Mouse (Mus musculus) limb, embryonic 15.5 days (tissue): Measurements from ENCODE around the gene Lifr. TPM values are rescaled to one million over a fixed set of nuclear protein-coding genes. Genes with fewer than 3 reads are reported as not detected.

ENCODE experiments used
- ATAC-seq: fragments of 200-750 bp; cut with Nextera tagmentation; 2 replicates; pipeline ENCODE4 v1.8.0; 2017; ENCODE audit warnings: low read depth, moderate TSS enrichment; ENCODE audit not compliant: insufficient number of reproducible peaks, low FRiP score, low TSS enrichment
- H3K27ac ChIP-seq: fragments of 300-500 bp; sonication (generic); 2 replicates; pipeline ENCODE4 v1.5.1; 2015; ENCODE audit warnings: moderate library complexity, mild to moderate bottlenecking, inconsistent platforms
- H3K27me3 ChIP-seq: fragments of 300-500 bp; sonication (generic); 2 replicates; pipeline ENCODE4 v1.6.1; 2015; ENCODE audit warnings: inconsistent platforms
- H3K36me3 ChIP-seq: fragments of 300-500 bp; sonication (generic); 2 replicates; pipeline ENCODE4 v1.6.1; 2015; ENCODE audit warnings: inconsistent platforms
- H3K4me1 ChIP-seq: fragments of 300-500 bp; sonication (generic); 2 replicates; pipeline ENCODE4 v1.6.1; 2015; ENCODE audit warnings: inconsistent platforms
- H3K4me2 ChIP-seq: fragments of 300-500 bp; sonication (generic); 2 replicates; pipeline ENCODE4 v1.6.1; 2015; ENCODE audit warnings: mild to moderate bottlenecking, inconsistent platforms
- H3K4me3 ChIP-seq: fragments of 300-500 bp; sonication (generic); 2 replicates; pipeline ENCODE4 v1.5.1; 2015; ENCODE audit warnings: mild to moderate bottlenecking, inconsistent platforms
- H3K9ac ChIP-seq: fragments of 300-500 bp; sonication (generic); 2 replicates; pipeline ENCODE4 v1.6.1; 2015; ENCODE audit warnings: inconsistent platforms
- H3K9me3 ChIP-seq: fragments of 300-500 bp; sonication (generic); 2 replicates; pipeline ENCODE4 v1.6.1; 2016; ENCODE audit warnings: inconsistent platforms
- WGBS: fragments of 180-500 bp; shearing (Covaris S2); methylation state at CpG from one replicate; pipeline ENCODE4 v1.1.7; 2015; 5-methylcytosine and 5-hydroxymethylcytosine counted together
- polyA plus RNA-seq: library from polyadenylated mRNA; unstranded; fragments of >200 nt; fragmentation: Nextera tagmentation; extraction: Ambion mirVana; gene quantifications from 2 replicates; pipeline ENCODE4 v1.2.1, GENCODE M21; 2015

Lifr gene
- 14.3 and 16.7 TPM in 2 replicates for polyA plus RNA-seq

DNA sequence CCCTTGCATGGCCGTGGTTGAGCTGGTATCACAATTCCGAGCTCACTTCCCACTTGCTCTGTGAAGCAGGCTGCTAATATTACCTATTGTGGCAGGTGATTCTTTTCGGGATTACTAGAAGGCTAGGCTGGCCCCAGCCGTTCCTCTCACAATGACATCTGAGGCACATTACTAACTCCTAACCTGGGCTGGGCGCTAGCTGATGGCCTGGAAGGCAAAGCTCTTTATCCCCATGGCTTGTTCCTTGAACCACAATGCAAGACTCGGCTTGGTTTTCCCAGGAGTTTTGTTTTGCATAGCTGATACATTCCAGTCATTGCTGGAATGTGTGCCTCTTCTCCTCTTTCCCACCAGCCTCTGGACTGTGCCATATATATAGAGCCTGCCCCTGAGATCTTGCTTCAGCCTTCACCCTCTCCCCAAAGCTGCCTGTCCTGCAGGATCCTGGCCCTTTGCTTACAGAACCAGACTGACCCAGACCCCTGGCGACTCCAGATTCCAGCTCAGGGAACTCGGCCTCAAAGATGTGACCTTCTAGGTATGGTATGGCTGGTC, at the start of gene Lifr:
Gene Lifr, plus strand, starts transcription at position 404 of the 555 bp plus-strand sequence.
- Histone ChIP-seq H3K36me3 (no peaks in the 10 kb centered on the region), H3K27me3 (no peaks in the 10 kb centered on the region), H3K4me2 (no peak within 1 kb of the TSS), H3K4me1 (peaks cover 10% of the 10 kb centered on the region), H3K9me3 (no peaks in the 10 kb centered on the region), H3K27ac (no peak within 1 kb of the TSS), H3K4me3 (no peak within 1 kb of the TSS), H3K9ac (no peak within 1 kb of the TSS)
- 69% methylated on average over 8 of the region's 8 CpGs for WGBS
- ATAC-seq: peak; percentile 19; the same call in 1 of the 2 replicates

DNA sequence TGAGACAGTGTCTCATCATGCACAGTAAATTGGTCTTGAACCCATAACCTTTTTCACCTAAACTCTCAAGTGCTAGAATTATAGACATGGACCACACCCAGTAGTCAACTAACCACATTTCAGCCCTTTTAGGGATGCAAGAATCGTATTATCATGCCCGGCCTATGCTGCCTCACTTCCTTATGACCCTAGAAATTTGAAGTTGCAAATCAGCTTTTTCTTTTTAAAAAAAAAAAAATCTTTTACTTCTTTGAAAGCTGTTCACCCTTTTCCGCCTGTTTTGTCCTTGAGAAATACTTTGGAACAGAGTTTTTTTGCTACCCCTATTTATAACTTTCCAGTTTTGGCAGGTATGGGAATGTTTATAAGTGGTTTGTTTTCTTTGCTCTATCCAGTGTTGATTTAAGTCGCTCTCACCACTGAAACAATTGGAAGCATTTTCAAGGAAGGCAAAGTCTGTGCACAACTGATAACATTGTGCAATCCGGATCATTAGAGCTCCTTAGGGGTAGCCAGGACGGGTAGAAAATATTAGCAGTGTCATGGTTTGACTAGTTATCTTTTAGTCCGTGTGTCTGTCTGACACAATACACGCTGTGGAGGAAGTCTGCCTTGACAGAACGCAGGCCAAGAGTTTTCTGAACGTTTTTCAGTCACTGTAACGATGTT, 46.2 kb upstream of the Lifr start:
- Histone ChIP-seq H3K4me2 (no peak overlapping the region), H3K4me3 (no peak overlapping the region), H3K36me3 (no peaks in the 10 kb centered on the region), H3K9ac (no peak overlapping the region), H3K4me1 (0 out of 2 replicates have a peak, but pooled peaks cover 2% of the 10 kb centered on the region), H3K9me3 (no peaks in the 10 kb centered on the region), H3K27ac (no peak overlapping the region), H3K27me3 (no peaks in the 10 kb centered on the region)
- ATAC-seq: no peak
- 74% methylated on average over 11 of the region's 11 CpGs for WGBS

DNA sequence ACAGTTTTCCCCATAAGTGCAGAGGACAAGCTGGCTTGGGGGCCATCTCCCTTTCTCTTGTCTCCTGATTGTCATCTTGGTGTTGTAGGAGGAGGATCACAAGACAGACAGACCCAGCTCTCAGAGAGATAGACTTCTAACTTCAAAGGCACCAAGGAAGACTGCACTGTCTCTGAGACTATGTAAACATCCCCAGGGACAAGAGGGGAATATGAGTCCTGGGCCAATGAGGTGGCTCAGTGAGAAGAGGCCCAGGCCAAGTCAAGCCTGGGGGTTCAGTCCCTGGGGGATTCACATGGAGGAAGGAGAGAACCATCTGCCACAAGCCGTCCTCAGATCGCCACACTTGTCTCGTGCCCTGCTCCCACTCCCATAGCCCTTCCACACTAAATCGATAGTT, 45.4 kb upstream of the Lifr start:
- no peak overlapping the region for H3K27ac ChIP-seq
- H3K4me1 ChIP-seq: 0 out of 2 replicates have a peak, but pooled peaks cover 2% of the 10 kb centered on the region
- H3K36me3 ChIP-seq: no peaks in the 10 kb centered on the region
- H3K4me2 ChIP-seq: no peak overlapping the region
- no peaks in the 10 kb centered on the region for H3K27me3 ChIP-seq
- WGBS: 76% methylated on average over 4 of the region's 4 CpGs
- no peak overlapping the region for H3K9ac ChIP-seq
- no peak overlapping the region for H3K4me3 ChIP-seq
- ATAC-seq: no peak
- H3K9me3 ChIP-seq: no peaks in the 10 kb centered on the region

DNA sequence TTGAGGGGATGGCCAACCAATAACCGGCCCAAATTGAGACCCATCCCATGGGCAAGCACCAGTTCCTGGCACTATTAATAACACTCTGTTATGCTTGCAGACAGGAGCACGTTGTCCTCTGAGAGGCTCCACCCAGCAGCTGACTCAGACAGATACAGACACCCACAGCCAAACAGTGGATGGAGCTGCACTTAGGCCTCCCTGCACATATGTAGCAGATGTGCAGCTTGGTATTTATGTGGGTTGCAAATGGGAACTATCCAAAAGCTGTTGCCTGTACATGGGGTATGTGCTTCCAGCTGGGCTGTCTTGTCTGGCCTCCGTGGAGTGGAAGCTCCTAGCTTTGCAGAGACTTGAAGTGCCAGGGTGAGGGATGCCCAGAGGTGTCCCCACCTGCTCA, 42.5 kb upstream of the Lifr start:
- ATAC-seq: no peak
- Histone ChIP-seq H3K27ac (no peak overlapping the region), H3K4me1 (no peaks in the 10 kb centered on the region), H3K9me3 (no peaks in the 10 kb centered on the region), H3K36me3 (no peaks in the 10 kb centered on the region), H3K9ac (no peak overlapping the region), H3K4me3 (no peak overlapping the region), H3K4me2 (no peak overlapping the region), H3K27me3 (no peaks in the 10 kb centered on the region)
- WGBS: 54% methylated on average over 3 of the region's 3 CpGs

DNA sequence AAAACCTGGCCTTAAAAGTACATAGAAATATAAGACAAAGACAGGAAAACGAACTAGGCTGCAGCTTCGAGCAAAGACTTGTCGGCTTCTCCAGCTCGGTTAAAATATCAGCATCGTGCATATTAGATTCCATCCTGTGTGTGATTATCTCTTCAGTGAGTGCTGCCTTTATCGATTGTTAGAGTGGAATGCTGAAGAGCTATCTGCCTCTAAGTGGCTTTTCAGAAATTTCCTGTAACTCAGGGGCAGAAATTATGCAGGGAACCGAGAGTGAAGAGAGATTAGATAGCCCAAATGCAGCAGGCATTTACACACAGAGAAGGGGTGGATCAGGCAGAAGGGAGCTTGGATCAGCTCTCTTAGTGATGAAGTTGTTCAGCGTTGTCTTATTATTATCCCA, 41.5 kb upstream of the Lifr start:
- no peak overlapping the region for H3K9ac ChIP-seq
- H3K36me3 ChIP-seq: no peaks in the 10 kb centered on the region
- 68% methylated on average over 8 of the region's 8 CpGs for WGBS
- no peak overlapping the region for H3K4me2 ChIP-seq
- no peaks in the 10 kb centered on the region for H3K9me3 ChIP-seq
- H3K4me1 ChIP-seq: no peaks in the 10 kb centered on the region
- H3K27ac ChIP-seq: no peak overlapping the region
- H3K27me3 ChIP-seq: no peaks in the 10 kb centered on the region
- ATAC-seq: no peak
- H3K4me3 ChIP-seq: no peak overlapping the region

DNA sequence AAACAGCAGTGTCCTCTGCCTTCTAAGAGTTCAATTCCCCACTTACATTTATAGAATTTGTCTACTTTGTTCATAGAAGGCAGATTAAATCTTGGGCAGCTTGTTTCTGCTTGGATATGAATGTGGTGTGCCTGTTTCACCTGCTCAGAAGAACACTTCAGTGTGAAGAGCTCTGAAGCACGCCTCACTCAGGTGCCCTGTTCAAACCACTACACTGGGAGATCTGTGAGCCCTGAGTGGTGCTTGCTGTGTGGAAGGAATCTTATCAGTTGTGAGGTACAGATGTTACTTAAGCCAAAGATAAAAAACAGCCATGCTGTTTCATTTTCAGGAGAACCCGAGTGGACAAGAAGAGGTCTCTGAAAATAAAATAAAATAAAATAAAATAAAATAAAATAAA, 38.7 kb upstream of the Lifr start:
- H3K9me3 ChIP-seq: no peaks in the 10 kb centered on the region
- no peaks in the 10 kb centered on the region for H3K27me3 ChIP-seq
- H3K4me3 ChIP-seq: no peak overlapping the region
- H3K4me2 ChIP-seq: no peak overlapping the region
- ATAC-seq: no peak
- no peaks in the 10 kb centered on the region for H3K36me3 ChIP-seq
- no peaks in the 10 kb centered on the region; the same call in 1 of the 2 replicates for H3K4me1 ChIP-seq
- no peak overlapping the region for H3K9ac ChIP-seq
- H3K27ac ChIP-seq: no peak overlapping the region
- 78% methylated on average over 2 of the region's 2 CpGs for WGBS

DNA sequence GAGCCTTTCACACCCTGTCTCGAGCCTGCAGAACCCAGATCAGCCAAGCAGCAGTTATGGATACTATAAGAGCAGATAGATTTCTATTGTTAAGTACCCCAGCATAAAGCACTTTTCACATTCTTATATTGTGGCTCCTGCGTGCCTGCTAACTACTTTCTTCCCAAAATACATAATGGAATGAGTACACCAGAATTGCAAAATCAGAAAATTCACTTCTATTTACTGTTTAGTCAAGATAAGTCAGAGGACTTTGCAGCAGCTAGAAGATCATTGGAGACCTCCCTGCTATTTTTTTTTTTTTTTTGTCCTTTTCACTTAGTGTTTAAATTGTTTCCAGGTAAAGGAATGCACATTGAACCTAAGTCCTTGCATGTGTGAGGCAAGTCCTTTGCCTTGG, 38.3 kb upstream of the Lifr start:
- no peak overlapping the region for H3K9ac ChIP-seq
- H3K4me3 ChIP-seq: no peak overlapping the region
- H3K27me3 ChIP-seq: no peaks in the 10 kb centered on the region
- H3K36me3 ChIP-seq: no peaks in the 10 kb centered on the region
- no peaks in the 10 kb centered on the region for H3K9me3 ChIP-seq
- H3K27ac ChIP-seq: no peak overlapping the region
- no peak for ATAC-seq
- H3K4me2 ChIP-seq: no peak overlapping the region
- WGBS: 81% methylated on average over 2 of the region's 2 CpGs
- H3K4me1 ChIP-seq: no peaks in the 10 kb centered on the region; the same call in 1 of the 2 replicates

DNA sequence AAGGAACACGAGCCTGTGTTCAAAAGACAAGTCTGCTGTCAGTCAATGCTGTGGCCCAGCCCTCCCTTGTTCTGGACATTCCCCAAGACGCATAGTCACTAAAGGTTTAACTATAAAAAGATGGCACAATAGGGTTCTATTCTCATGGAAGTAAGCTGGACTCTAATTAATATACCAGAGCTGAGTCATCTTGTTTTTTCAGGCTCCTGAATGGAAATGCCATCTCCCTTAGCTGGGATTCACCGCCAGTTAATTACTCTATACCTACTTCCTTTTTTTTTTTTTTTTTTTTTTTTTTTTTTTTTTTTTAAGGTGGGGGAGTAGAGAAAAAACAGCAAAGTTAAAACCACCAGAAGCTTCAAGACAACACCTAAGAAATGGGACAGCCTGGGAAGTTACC, 33.6 kb upstream of the Lifr start:
- H3K4me3 ChIP-seq: no peak overlapping the region
- ATAC-seq: no peak
- no peak overlapping the region for H3K27ac ChIP-seq
- no peaks in the 10 kb centered on the region for H3K36me3 ChIP-seq
- H3K4me1 ChIP-seq: no peaks in the 10 kb centered on the region; the same call in 1 of the 2 replicates
- H3K9me3 ChIP-seq: no peaks in the 10 kb centered on the region
- H3K9ac ChIP-seq: no peak overlapping the region
- no peak overlapping the region for H3K4me2 ChIP-seq
- WGBS: 64% methylated on average over 3 of the region's 3 CpGs
- no peaks in the 10 kb centered on the region for H3K27me3 ChIP-seq

DNA sequence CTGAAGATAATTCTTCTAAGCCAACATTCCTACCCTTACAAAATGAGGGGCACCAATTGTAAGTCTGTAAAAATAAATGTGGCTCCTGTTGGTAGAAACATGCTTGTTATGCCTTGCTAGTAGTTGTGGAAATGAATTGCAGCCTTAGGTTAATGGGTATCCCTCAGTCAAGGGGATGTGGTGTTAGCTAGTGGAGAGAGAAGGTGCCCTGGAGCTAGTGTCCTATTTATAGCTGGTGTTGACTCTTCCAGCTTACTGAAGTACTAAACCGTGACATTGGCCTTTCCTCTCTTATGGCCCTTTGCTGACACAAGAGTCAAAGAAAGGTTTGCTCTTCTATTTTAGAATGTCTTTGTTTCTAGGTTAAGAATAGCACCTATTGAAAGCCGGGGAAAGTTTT, 29.9 kb upstream of the Lifr start:
- WGBS: 74% methylated on average over 2 of the region's 2 CpGs
- no peaks in the 10 kb centered on the region for H3K9me3 ChIP-seq
- no peaks in the 10 kb centered on the region for H3K36me3 ChIP-seq
- H3K27ac ChIP-seq: no peak overlapping the region
- no peaks in the 10 kb centered on the region for H3K27me3 ChIP-seq
- H3K9ac ChIP-seq: no peak overlapping the region
- H3K4me1 ChIP-seq: peaks cover 4% of the 10 kb centered on the region; the same call in 1 of the 2 replicates
- no peak overlapping the region for H3K4me2 ChIP-seq
- ATAC-seq: no peak
- H3K4me3 ChIP-seq: no peak overlapping the region

DNA sequence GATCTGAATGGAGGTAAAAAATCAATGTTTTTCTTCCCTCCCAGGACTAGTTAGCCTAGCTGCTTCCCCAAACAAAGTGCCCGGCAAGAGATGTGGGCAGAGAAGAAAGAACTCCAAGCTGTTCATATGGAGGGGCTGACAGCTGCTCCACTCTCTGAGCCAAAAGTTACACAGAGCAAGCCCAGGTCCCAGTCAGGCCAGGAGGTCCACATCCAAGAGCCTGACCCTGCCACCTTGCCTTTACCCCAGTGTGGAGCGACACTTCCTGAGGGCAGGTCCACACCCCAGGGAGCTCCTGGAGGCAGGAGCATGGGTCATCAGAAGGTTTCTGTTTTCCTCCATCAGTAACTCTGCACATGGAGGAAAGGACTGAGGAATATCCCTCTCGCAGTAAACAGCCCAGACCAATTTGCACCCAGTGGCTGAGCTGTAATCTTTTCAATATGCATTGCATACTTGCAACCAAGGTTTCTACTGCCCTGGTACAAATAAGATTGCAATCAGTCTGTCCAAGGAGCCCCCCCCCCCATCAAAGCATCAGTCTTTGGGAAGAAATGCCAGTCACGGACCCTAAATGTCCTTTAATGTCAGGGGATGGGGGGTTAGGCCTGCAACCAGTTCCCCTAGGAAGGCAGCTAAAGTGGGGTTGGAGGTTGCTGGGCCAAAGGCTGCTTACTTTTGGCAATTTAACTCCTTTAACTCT, 28.3 kb upstream of the Lifr start:
- Histone ChIP-seq H3K4me2 (no peak overlapping the region), H3K36me3 (no peaks in the 10 kb centered on the region), H3K4me1 (peaks cover 4% of the 10 kb centered on the region; the same call in 1 of the 2 replicates), H3K4me3 (no peak overlapping the region), H3K9ac (no peak overlapping the region), H3K9me3 (no peaks in the 10 kb centered on the region), H3K27me3 (no peaks in the 10 kb centered on the region), H3K27ac (no peak overlapping the region)
- ATAC-seq: no peak
- WGBS: 37% methylated on average over 4 of the region's 4 CpGs

DNA sequence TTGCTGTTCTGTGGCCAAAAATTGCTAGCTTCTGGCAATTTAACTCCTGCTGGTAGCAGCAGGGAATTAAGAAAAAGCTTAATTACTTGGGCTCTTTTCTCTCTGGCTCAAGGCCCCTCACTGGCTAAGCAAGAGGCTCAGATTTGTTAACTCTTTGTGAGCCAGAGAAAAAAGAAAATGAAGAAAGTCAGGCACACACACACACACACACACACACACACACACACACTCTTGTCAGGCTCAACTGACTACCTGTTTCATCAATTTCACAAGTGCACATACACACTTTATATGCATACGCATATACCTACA, 27.8 kb upstream of the Lifr start:
- no peaks in the 10 kb centered on the region for H3K27me3 ChIP-seq

DNA sequence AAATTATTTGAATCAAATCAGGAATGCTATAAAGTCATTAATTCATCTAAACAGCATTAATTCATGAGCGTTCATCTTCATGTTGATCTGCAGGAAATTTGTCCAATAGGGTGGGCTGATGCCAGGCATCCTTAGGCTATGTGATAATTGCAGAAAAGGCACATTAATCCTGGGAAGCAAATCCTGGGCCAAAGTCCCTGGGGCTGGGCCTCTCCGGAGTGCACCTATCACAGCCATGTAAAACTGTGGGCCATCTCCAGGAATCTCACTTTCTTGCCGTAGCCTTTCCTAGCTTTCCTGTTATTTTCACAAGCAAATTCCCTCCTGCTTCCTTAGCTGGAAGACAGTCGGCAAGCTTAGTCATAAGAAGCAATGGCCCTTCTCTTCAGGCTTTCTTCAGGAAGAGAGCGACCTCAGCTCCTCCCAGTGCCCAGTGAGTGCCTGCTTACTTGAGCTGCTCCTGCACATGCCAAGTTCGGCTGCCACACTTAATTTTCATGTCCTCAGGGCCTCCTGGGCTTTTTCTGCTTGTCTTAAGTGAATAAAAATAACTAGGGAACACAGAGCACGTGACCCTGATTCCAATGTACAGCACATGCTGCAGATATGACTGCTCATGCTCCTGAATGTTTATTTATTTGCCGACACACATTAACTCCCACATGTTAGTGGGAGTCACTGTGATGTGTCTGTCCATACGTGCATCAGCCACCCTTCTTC, 26.7 kb upstream of the Lifr start:
- no peak for ATAC-seq
- Histone ChIP-seq H3K9me3 (no peaks in the 10 kb centered on the region), H3K27me3 (no peaks in the 10 kb centered on the region), H3K4me1 (peaks cover 4% of the 10 kb centered on the region; the same call in 1 of the 2 replicates), H3K36me3 (no peaks in the 10 kb centered on the region), H3K4me3 (no peak overlapping the region), H3K9ac (no peak overlapping the region), H3K27ac (no peak overlapping the region), H3K4me2 (no peak overlapping the region)
- 53% methylated on average over 9 of the region's 9 CpGs for WGBS

More for the DNA sequence above, 27.8 kb upstream of the Lifr start:
- Histone ChIP-seq H3K4me3 (no peak overlapping the region), H3K36me3 (no peaks in the 10 kb centered on the region), H3K9me3 (no peaks in the 10 kb centered on the region), H3K4me1 (peaks cover 4% of the 10 kb centered on the region; the same call in 1 of the 2 replicates), H3K27ac (no peak overlapping the region), H3K4me2 (no peak overlapping the region), H3K9ac (no peak overlapping the region)
- WGBS: 95% methylated on average over 1 of the region's 1 CpGs
- no peak for ATAC-seq
